Comparison of ENCODE assay signal across 12 mouse cellular contexts in genomic region chr5:113210314-113210713, GRCm38 (mm10). TPM values are rescaled to one million over a fixed set of nuclear protein-coding genes. Genes with fewer than 3 reads are reported as not detected.
DNase-seq lines count a peak whose midpoint lies in the region; ATAC-seq and TF ChIP-seq lines count a peak whose summit lies in the region.
"Had no signal": no experiment of that assay in that cellular context is flagged by ENCODE, and none has a peak within 500 bp of the region (broad histone marks: within the 10 kb centered on the region; RNA-seq: fewer than 3 reads in every experiment).

No protein-coding gene starts in this region.

- H3K4me1 ChIP-seq in liver, embryonic 11.5 days (replicated peaks; ENCODE audit: control insufficient read depth, insufficient read depth, low read length), result peaks cover 27% of the 10 kb centered on the region
- peaks cover 47% of the 10 kb centered on the region for H3K4me1 ChIP-seq in heart, embryonic 15.5 days (replicated peaks)
- H3K4me1 ChIP-seq in midbrain, postnatal 0 days (ENCODE audit: insufficient read depth, low read length), result no peaks in the 10 kb centered on the region

- 0 out of 2 replicates have a peak overlapping the region, but pooled peaks have one; percentile 32 for H3K27ac ChIP-seq in liver, embryonic 11.5 days (ENCODE audit: low read depth, low read length)
- H3K27ac ChIP-seq in heart, embryonic 15.5 days, result peak overlapping the region; percentile 85
- H3K27ac ChIP-seq in midbrain, postnatal 0 days (ENCODE audit: low read depth, low read length), result 0 out of 2 replicates have a peak overlapping the region, but pooled peaks have one; percentile 44

- no peak for ATAC-seq in liver, embryonic 11.5 days (replicated peaks; ENCODE audit: low FRiP score)
- ATAC-seq in heart, embryonic 15.5 days (replicated peaks; ENCODE audit: insufficient number of reproducible peaks, insufficient read depth, low FRiP score, low read depth), result no peak
- ATAC-seq in midbrain, postnatal 0 days (ENCODE audit: low FRiP score), result no peak

- H3K4me3 ChIP-seq in liver, embryonic 11.5 days (ENCODE audit: low read depth, low read length), result no peak overlapping the region
- H3K4me3 ChIP-seq in heart, embryonic 15.5 days, result no peak overlapping the region
- H3K4me3 ChIP-seq in midbrain, postnatal 0 days (ENCODE audit: low read depth, low read length), result no peak overlapping the region

- H3K9ac ChIP-seq in liver, embryonic 11.5 days (ENCODE audit: low read depth, low read length), result no peak overlapping the region
- H3K9ac ChIP-seq in heart, embryonic 15.5 days, result no peak overlapping the region
- no peak overlapping the region for H3K9ac ChIP-seq in midbrain, postnatal 0 days (replicated peaks; ENCODE audit: low read length, poor library complexity, severe bottlenecking)

- no peaks in the 10 kb centered on the region for H3K9me3 ChIP-seq in liver, embryonic 11.5 days (ENCODE audit: control insufficient read depth, low read length)
- H3K9me3 ChIP-seq in heart, embryonic 15.5 days (replicated peaks), result no peaks in the 10 kb centered on the region
- no peaks in the 10 kb centered on the region for H3K9me3 ChIP-seq in midbrain, postnatal 0 days (ENCODE audit: low read length)

- H3K27me3 ChIP-seq in liver, embryonic 11.5 days (replicated peaks; ENCODE audit: control insufficient read depth, insufficient read depth, low read length), result no peaks in the 10 kb centered on the region
- no peaks in the 10 kb centered on the region for H3K27me3 ChIP-seq in heart, embryonic 15.5 days
- H3K27me3 ChIP-seq in midbrain, postnatal 0 days (ENCODE audit: insufficient read depth, low read length), result no peaks in the 10 kb centered on the region

- 70% methylated on average over 6 of the region's 6 CpGs for WGBS in liver, embryonic 11.5 days
- WGBS in heart, embryonic 15.5 days, result 73% methylated on average over 6 of the region's 6 CpGs
- 81% methylated on average over 6 of the region's 6 CpGs for WGBS in midbrain, postnatal 0 days

- H3K36me3 ChIP-seq in liver, embryonic 11.5 days (ENCODE audit: control insufficient read depth, insufficient read depth, low read length), result no peaks in the 10 kb centered on the region
- no peaks in the 10 kb centered on the region for H3K36me3 ChIP-seq in heart, embryonic 15.5 days
- no peaks in the 10 kb centered on the region for H3K36me3 ChIP-seq in midbrain, postnatal 0 days (ENCODE audit: insufficient read depth, low read length)

- TF ChIP-seq CTCF in midbrain, postnatal 0 days (IDR thresholded peaks at IDR 0.05), result no peak

- H3K4me2 ChIP-seq in liver, embryonic 11.5 days, result no peak overlapping the region
- no peak overlapping the region for H3K4me2 ChIP-seq in heart, embryonic 15.5 days
- H3K4me2 ChIP-seq in midbrain, postnatal 0 days (ENCODE audit: low read depth, low read length, poor library complexity, severe bottlenecking), result no peak overlapping the region

- DNase-seq in liver, embryonic 11.5 days (ENCODE audit: low spot score), result no peak
- DNase-seq in liver, result no peak
- peak; percentile 53 to 70 for DNase-seq in kidney, postnatal 36 days
- no peak for DNase-seq in midbrain, postnatal 0 days (ENCODE audit: low spot score)
- no peak for DNase-seq in cerebellum, postnatal 36 days
- DNase-seq in thymus, postnatal 14 days, result no peak
- DNase-seq in urinary bladder, postnatal 36 days (ENCODE audit: low spot score in 2 of 2), result no peak
- DNase-seq: cerebellum, adult 11 months; gastrocnemius, postnatal 25 days; right cerebral cortex, postnatal 4 days had no signal

RNA-seq across cellular contexts. Expression of gene 2900026A02Rik, which starts 10.7 kb away (rescaled TPM):
- polyA plus RNA-seq in liver, embryonic 11.5 days (2014; fragmentation: Nextera tagmentation; extraction: Ambion mirVana), result 1.8 and 2.2 TPM in 2 replicates
- 14.1 and 17.4 TPM in 2 replicates for polyA plus RNA-seq in heart, embryonic 15.5 days (2015; fragmentation: Nextera tagmentation; extraction: Ambion mirVana)
- 11.7 and 11.8 TPM in 2 replicates for total RNA-seq in midbrain, postnatal 0 days (2014; rRNA removed)
- polyA plus RNA-seq in midbrain, postnatal 0 days (2015; fragmentation: Nextera tagmentation; extraction: Ambion mirVana), result 3.3 and 3.8 TPM in 2 replicates
- total RNA-seq: MEL had no signal

RNA-seq across cellular contexts. Expression of gene Tmem211, which starts 16.4 kb away (rescaled TPM):
- polyA plus RNA-seq in liver, embryonic 11.5 days (2014; fragmentation: Nextera tagmentation; extraction: Ambion mirVana), result 0.09 TPM in 1 of 2 replicates, not detected in the other
- not detected in 2 replicates for polyA plus RNA-seq in heart, embryonic 15.5 days (2015; fragmentation: Nextera tagmentation; extraction: Ambion mirVana)
- not detected in 2 replicates for total RNA-seq in midbrain, postnatal 0 days (2014; rRNA removed)
- not detected in 2 replicates for polyA plus RNA-seq in midbrain, postnatal 0 days (2015; fragmentation: Nextera tagmentation; extraction: Ambion mirVana)
- total RNA-seq: gastrocnemius, postnatal 25 days; MEL had no signal

Comparison
In these comparisons a context has a peak if more than half of its experiments do, and no peak if none do; other contexts are left out.
1. DNase-seq: peak in kidney, postnatal 36 days (2 of 2); none in liver, embryonic 11.5 days (single experiment), liver (single experiment), midbrain, postnatal 0 days (single experiment), cerebellum, postnatal 36 days (0 of 2), thymus, postnatal 14 days (single experiment) and urinary bladder, postnatal 36 days (0 of 2).
2. H3K27ac ChIP-seq: peak in every context shown above with its lines; median percentile 85 in heart, embryonic 15.5 days; 44 in midbrain, postnatal 0 days; 32 in liver, embryonic 11.5 days.